Mouse (Mus musculus) 3134 (cell line): Measurements from ENCODE around the gene Eepd1.

ENCODE experiments used
- DNase-seq: peaks from one replicate; pipeline ENCODE4 v3.0.0-alpha.2; 2011; ENCODE audit warnings: low spot score; ENCODE audit not compliant: insufficient read length; ENCODE audit errors: extremely low read depth

Gene Eepd1

GRCm38 (mm10) chr9:25573753-25574152, 92.4 kb downstream of the Eepd1 start:
- no peak for DNase-seq

- no peak for DNase-seq
Observed at GRCm38 (mm10) chr9:25574186-25574585, 92.8 kb downstream of the Eepd1 start.

GRCm38 (mm10) chr9:25578674-25579596, 97.6 kb downstream of the Eepd1 start:
- no peak for DNase-seq

- no peak for DNase-seq
Observed at GRCm38 (mm10) chr9:25583621-25584020, 102.3 kb downstream of the Eepd1 start.

- DNase-seq, result no peak
Observed at GRCm38 (mm10) chr9:25585614-25586013, 104.3 kb downstream of the Eepd1 start.

- no peak for DNase-seq
Observed at GRCm38 (mm10) chr9:25588581-25588980, 107.2 kb downstream of the Eepd1 start.

- no peak for DNase-seq
Observed at GRCm38 (mm10) chr9:25590740-25591139, 109.4 kb downstream of the Eepd1 start.

GRCm38 (mm10) chr9:25591390-25592354, 110.3 kb downstream of the Eepd1 start:
- DNase-seq, result peak; percentile 45

- DNase-seq, result no peak
Observed at GRCm38 (mm10) chr9:25592355-25592955, 111.1 kb downstream of the Eepd1 start.

- no peak for DNase-seq
Observed at GRCm38 (mm10) chr9:25624744-25625143, 143.4 kb downstream of the Eepd1 start.

GRCm38 (mm10) chr9:25629531-25630099, 148.3 kb downstream of the Eepd1 start:
- DNase-seq, result no peak
